Mouse (Mus musculus): ENCODE results near the gene Wnt9b.

GRCm38 (mm10) chr11:103716971-103717370, 32.6 kb downstream of the Wnt9b start:
- TF ChIP-seq POLR2A (IDR thresholded peaks at IDR 0.05; ENCODE audit: extremely low read depth, insufficient read depth, low read length) (no peak), CTCF (IDR thresholded peaks at IDR 0.05; ENCODE audit: extremely low read depth, insufficient read depth, low read length) (no peak)

All from cortical plate, adult 2 months (tissue).